Mouse (Mus musculus) olfactory bulb, adult 2 months (tissue): ENCODE results near the gene Gm9733. TPM values are rescaled to one million over a fixed set of nuclear protein-coding genes. Genes with fewer than 3 reads are reported as not detected.
"Not testable (repeated sequence)": the region's sequence is repeated elsewhere in the genome, so short reads cannot be mapped to it uniquely, and the experiment has no call there.

ENCODE experiments used
- H3K27ac ChIP-seq: fragments of 200-500 bp; 2 replicates; pipeline ENCODE4 v1.5.1; 2012; ENCODE audit warnings: low read depth, low read length; ENCODE audit not compliant: insufficient read depth
- H3K4me1 ChIP-seq: fragments of 200-500 bp; 2 replicates; pipeline ENCODE4 v1.6.1; 2012; ENCODE audit warnings: low read length; ENCODE audit not compliant: control insufficient read depth, insufficient read depth
- H3K4me3 ChIP-seq: fragments of 200-500 bp; 2 replicates; pipeline ENCODE4 v1.5.1; 2012; ENCODE audit warnings: mild to moderate bottlenecking, low read depth, low read length, moderate library complexity; ENCODE audit not compliant: insufficient read depth
- CTCF ChIP-seq: fragments of 200-500 bp; IDR thresholded peaks from 2 replicates; pipeline ENCODE4 v1.5.1; 2012; ENCODE audit warnings: low read depth, mild to moderate bottlenecking, low read length, moderate library complexity; ENCODE audit not compliant: insufficient read depth
- POLR2A ChIP-seq: fragments of 200-500 bp; IDR thresholded peaks from 2 replicates; pipeline ENCODE4 v1.6.1; 2012; ENCODE audit warnings: mild to moderate bottlenecking, low read depth, low read length, moderate library complexity; ENCODE audit not compliant: insufficient read depth
- WGBS: fragments of 180-500 bp; shearing (Covaris S2); methylation state at CpG from one replicate; pipeline ENCODE4 v1.1.7; 2018; 5-methylcytosine and 5-hydroxymethylcytosine counted together
- polyA plus RNA-seq: library from polyadenylated mRNA; stranded (reverse); fragments of >200 nt; gene quantifications from 2 replicates; pipeline ENCODE4 v1.2.4, GENCODE M21; 2012; ENCODE audit warnings: low replicate concordance; ENCODE audit not compliant: missing spikeins, insufficient read depth, insufficient read length

Gm9733 gene
- polyA plus RNA-seq, result not detected in 2 replicates

DNA sequence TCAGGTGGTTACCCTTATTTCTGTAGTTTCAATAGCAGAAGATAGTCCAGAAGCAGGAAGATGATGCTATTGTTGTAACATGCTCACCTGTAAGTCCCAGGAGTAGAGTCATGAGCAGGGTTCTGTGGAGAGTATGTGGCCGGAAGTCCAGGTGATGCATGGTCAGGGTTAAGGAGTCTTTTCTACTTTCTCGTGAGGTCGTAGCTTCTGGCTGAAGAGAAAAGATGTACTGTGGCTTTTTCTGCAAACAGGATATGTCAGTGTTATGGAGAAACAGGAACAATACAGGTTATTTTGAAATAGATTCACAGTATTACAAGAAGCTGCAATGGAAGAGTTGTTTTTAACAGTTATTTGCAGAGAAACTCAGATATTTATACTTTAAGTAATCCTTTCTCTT, at the start of gene Gm9733:
Gene Gm9733, minus strand, starts transcription at position 240 of the 400 bp plus-strand sequence.
- H3K4me3 ChIP-seq, result no peak within 1 kb of the TSS
- TF ChIP-seq CTCF, result no peak
- no peak for TF ChIP-seq POLR2A
- no peak within 1 kb of the TSS for H3K27ac ChIP-seq
- WGBS, result 90% methylated on average over 3 of the region's 3 CpGs
- H3K4me1 ChIP-seq, result no peaks in the 10 kb centered on the region

DNA sequence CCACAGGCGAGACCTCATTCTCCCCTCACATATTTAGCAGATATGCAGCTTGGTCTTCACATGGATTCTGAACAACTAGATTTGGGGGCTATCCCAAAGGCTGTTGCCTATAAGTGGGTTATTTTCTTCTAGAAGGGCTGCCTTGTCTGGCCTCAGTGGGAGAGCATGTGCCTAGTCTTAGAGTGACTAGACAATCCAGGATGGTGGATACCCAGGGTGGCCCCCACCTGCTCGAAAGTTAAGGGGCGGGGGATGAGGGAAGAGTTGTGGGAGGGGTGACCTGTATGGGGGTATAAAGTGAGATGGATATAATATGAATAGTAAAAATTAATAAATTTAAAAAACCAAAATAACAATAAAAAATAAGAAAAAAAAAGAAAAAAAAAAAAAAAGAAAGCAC, 23.6 kb upstream of the Gm9733 start:
- 71% methylated on average over 3 of the region's 3 CpGs for WGBS
- H3K4me3 ChIP-seq, H3K4me1 ChIP-seq, H3K27ac ChIP-seq: not testable (repeated sequence)

DNA sequence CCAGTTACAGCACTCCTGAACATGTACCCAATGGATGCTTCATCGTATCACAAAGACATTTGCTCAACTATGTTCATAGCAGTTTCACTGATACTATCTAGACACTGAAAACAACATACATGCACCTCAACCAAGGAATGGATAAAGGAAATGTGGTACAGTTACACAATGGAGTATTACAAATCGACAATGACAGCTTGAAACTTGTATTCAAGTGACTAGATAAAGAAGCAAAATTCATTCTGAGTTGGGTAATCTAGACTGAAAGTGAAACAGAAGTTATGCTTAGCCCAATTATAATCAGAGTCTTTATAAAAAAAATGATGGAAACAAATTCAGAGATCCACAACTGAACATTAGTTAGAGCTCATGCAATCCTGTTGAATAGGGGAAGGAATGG, 18.2 kb upstream of the Gm9733 start:
- 87% methylated on average over 1 of the region's 2 CpGs for WGBS
- H3K27ac ChIP-seq, H3K4me3 ChIP-seq, H3K4me1 ChIP-seq: not testable (repeated sequence)

DNA sequence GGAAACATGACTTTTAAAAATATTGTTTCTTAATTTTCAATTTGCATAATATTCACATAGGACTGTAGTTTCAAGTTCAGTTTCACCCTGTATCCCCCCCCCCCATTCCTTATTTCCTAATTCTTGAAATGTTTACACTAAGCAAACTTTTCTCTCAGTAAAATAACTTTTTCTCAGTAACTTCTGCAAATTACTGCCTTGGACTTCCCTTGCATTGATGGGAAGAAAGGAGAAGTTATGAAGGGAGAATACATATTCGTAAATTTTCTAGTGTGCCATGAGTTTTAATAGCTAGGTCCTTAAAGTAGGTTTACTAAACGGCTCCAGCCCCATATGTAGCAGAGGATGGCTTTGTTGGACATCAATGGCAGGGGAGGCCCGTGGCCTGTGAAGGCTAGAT, 13.5 kb upstream of the Gm9733 start:
- H3K27ac ChIP-seq, H3K4me1 ChIP-seq, H3K4me3 ChIP-seq: not testable (repeated sequence)
- WGBS, result 68% methylated on average over 3 of the region's 3 CpGs

DNA sequence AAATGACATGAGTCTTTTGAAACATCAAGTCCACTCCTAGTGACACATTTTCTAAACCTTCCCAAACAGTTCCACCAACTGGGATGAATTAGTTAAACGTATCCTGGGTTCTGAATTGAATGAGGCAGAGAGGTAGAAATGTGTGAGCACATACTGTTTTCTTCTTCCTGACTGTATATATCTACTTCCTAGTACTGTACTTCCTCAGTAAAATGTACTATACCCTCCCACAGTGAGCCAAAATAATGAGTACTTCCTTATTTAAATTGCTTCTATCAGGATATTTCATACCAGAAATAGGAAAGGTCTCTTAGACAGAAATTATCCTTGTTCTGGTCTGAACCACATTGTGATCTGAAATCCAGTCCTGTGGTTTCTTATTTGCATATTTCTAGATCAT, 8.2 kb upstream of the Gm9733 start:
- H3K27ac ChIP-seq, result no peak overlapping the region
- H3K4me3 ChIP-seq, result no peak overlapping the region
- no peaks in the 10 kb centered on the region for H3K4me1 ChIP-seq
- WGBS, result 81% methylated on average over 1 of the region's 1 CpGs
- TF ChIP-seq POLR2A (no peak), CTCF (no peak)

DNA sequence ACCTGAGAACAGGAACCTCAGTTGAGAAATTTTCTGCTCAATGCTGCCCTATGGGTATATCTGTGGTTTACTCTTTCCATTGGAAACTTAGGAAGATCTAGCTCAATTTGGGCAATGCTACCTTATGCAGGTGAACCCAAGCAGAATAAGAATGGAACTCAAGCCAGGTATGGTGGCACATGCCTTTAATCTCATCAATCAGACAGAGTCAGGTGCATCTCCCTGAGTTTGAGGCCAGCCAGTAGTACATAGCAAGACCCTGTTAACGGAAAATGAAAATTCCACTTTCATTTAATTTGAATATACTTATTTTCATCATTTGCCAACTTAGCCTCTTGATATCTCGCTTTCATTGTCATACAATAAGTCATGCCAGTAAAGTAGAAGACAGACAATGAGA, 2.1 kb upstream of the Gm9733 start:
- no peak for TF ChIP-seq POLR2A
- no peak for TF ChIP-seq CTCF
- 70% methylated on average over 2 of the region's 2 CpGs for WGBS
- Histone ChIP-seq H3K27ac (no peak overlapping the region), H3K4me1 (no peaks in the 10 kb centered on the region), H3K4me3 (no peak overlapping the region)

DNA sequence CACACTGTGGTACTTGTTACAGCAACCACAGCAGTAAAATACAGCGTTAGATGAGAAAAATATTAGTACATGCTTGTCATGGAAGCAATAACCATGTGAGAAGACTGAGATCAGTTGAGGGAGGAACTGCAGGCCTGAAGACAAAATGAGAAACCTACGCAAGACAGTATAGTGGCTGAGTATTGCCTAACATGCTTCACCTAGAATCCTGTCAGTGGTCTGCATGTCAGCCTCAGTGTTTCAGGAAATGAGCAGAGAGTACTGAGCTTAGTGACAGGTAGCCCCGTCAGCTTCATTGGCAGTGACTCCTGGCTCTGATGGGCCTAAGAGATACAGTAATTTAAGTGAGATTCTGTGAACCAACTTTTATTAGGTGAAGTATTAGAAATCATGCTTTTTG, 557 bp downstream of the Gm9733 start:
- TF ChIP-seq POLR2A (no peak), CTCF (no peak)
- Histone ChIP-seq H3K4me3 (no peak overlapping the region), H3K4me1 (no peaks in the 10 kb centered on the region), H3K27ac (no peak overlapping the region)
- 72% methylated on average over 3 of the region's 3 CpGs for WGBS

DNA sequence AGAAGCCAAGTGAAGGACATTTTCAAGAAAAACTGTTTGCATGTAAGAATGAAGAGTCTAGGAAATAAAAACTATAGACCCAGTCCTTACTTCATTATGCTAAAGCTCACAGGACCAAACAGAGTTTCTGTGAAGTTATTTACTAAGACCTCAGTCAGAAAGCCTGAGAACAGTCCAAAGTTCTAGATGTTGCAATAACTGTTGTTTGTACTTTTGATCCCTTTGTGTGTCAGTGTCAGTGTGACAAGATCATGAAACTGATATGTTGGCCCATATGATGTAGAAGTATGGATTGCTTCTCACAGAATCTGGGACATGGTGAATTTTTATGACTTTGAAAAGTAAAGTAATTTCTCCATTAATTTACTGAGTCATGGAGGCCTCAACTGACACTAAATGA, 2.6 kb downstream of the Gm9733 start:
- no peaks in the 10 kb centered on the region for H3K4me1 ChIP-seq
- TF ChIP-seq POLR2A (no peak), CTCF (no peak)
- H3K27ac ChIP-seq, result no peak overlapping the region
- no peak overlapping the region for H3K4me3 ChIP-seq

DNA sequence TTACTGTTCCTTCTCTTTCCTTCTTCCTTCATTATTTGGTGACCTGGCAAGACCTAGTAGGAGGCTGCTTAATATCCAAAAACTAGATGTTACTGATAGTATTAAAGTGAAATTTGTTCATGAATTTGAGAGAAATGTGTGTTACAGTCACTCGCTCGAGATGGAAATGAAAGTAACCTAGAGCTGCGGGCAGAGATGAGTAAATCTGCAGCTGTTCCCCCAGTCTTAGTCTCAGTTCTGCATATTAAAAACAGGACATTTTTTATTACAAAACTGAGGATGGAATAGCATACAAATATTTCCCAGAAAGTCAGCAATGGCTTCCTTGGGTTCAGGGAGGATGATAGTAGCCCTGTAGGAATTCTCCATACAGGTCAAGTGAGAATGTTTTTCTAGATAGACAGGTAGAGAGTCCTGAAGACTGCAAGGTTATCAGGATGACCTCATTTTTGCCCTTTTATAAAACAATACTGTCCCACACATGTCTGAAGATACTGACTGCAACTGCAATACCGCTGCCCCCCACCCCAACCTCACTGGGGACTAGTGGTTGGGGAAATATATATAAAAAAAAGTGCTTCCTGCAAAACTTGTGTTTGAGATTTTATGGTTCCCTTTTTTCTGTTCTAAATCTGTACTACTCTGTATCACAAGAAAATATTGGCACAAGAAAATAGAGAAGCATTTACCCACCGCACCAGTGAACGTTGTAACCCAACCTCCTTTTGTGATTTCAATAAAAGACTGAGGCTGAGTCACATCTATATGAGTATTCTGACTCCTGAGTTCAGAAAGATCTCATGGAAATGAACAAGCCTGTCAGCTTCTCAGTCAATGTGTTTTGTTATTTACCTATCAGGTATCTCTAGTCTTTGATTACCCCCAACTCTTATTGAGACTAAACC, 47.4 kb downstream of the Gm9733 start:
- Histone ChIP-seq H3K4me1 (no peaks in the 10 kb centered on the region), H3K4me3 (no peak overlapping the region), H3K27ac (no peak overlapping the region)
- 87% methylated on average over 6 of the region's 6 CpGs for WGBS
- no peak for TF ChIP-seq CTCF
- no peak for TF ChIP-seq POLR2A
